Mouse (Mus musculus) G1E (cell line): ENCODE data around the gene Ppm1g.

Source experiments
- CTCF ChIP-seq: IDR thresholded peaks from 2 replicates; pipeline ENCODE4 v1.5.1; 2012; ENCODE audit warnings: low read depth, low read length, inconsistent platforms, mixed read lengths
- GATA1 ChIP-seq: IDR thresholded peaks from 2 replicates; pipeline ENCODE4 v1.6.1; 2012; ENCODE audit warnings: borderline replicate concordance, low read length, inconsistent platforms, mixed read lengths
- POLR2AphosphoS5 ChIP-seq: IDR thresholded peaks from 2 replicates; pipeline ENCODE4 v1.6.1; 2012; ENCODE audit warnings: low read depth, low read length, inconsistent platforms; ENCODE audit not compliant: insufficient replicate concordance

- TF ChIP-seq CTCF (no peak), GATA1 (no peak), POLR2AphosphoS5 (no peak)
Measured at GRCm38 (mm10) chr5:31255381-31255780, 34.9 kb upstream of the Ppm1g start.
